Mouse (Mus musculus) right cerebral cortex, postnatal 36 days (tissue): ENCODE measurements around the gene Loxl3.
A peak's percentile ranks its signal among the peaks of the same experiment; 100 is the strongest.

Source experiments
- DNase-seq, 2 experiments: peaks; one replicate each; pipeline ENCODE4 v3.0.0; 2022; ENCODE audit warnings: low spot score in 2 of 2, mixed read lengths in 1 of 2

The Loxl3 gene

DNA sequence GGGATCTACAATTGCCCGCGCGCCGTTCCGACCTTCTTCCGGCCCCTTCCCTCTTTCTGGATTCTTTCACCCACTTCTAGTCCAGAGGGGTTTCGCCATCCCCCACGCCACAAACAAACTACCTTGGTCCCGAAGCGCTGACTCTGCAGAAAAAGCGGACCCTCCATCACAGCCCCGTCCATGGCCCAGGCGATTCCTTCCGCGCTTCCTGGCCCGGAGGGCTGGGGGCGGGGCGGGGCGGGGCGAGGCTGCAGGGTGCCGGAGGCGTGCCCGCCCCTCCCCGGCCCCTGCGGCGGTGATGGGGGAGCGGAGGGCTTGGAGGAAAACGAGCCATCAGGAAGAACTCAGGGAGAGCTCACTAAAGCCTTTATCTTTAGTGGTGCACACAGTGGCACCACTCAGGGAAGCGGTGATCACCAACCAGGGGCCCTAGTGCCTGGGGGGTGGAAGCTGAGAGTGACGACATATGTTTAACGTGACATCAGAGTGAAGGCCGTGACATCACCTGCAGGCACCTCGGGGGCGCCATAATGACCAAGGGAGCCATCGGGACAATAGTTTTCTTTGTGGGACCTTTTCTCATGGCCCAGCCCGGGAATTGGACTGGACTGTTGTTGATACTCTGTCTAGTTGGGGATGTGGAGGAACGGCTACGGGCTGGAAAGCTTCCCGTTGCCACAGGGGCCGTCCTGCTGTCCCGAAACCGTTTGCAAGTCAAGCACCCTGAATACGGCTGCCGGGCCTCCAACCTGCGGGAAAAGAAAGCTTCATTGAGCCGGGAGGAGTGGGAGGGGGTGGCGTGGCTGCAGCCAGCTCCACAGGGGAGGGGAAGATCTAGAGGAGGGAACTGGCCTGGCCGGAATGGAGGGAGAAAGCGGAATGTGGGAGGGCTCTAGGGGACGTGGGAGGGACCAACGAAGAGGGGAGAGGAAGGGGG is at the start of gene Loxl3, which contains the start of gene Dok1:
TSS of gene Loxl3 (plus strand) at position 925 of the 937 bp plus-strand sequence.
TSS of gene Dok1 (minus strand) at position 223 of the 937 bp plus-strand sequence.
- DNase-seq: no peak

DNA sequence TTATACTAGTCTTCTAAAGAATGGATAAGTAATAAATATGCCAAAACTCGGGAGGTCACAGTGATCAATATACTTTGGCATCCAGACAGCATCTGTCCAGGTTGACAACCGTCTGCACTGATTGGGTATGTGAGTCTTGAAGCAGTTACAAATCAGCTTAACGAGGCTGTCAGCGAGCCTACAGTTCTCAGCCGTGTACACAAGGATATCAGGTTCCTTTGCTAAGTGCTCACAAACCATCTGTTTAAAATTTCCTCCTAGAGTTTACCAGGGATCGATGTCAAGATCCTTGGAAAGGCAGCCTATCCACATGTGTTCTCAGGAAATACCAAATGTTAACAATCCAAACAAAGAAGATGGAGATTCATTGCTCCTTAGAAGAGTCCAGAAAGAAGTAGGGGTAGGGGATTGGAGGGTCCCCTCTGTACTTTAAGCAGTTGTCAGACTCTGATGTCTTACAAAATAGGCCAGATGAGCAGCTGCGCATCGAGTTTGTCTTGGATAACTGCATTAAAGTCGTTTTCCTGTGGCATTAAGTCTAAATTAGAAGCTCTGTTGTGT is 46.5 kb upstream of the Loxl3 start:
- no peak for DNase-seq

DNA sequence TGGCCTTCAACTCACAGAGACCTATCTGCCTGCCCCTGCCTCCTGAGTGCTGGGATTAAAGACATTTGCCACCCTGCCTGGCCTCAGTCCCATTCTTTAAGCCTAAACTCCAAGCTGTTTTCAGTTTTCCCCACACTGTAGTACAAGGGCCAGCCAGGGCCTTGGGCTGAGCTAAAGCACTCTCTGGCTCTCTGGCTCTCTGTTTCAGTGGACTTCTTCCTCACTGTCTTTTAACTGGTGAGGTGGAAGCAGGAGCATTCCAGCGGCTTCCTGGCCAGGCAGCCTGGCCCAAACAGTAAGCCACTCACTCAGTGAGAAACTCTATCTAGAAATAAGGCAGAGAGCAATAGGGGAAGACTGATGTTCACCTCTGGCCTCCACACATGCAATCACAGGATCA is 40.3 kb upstream of the Loxl3 start:
- no peak for DNase-seq

DNA sequence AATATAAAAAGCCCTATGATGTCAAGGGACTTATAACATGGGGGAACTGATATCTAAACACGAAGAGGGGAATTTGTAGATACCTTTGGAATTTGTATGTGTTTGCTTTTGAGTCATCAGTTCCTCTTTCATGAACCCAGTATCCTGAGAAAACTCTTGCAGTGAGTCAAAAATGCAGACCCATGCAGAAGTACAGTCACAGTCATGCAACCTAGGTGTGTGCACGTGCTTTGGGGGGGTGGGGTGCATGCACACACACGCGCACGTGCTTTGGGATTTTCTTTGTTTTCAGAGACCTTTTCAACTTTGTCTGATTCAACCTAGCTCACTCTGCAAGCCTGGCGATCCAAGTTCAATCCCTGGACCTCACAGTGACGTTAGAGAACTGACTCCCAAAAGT is 39.6 kb upstream of the Loxl3 start:
- DNase-seq: no peak

DNA sequence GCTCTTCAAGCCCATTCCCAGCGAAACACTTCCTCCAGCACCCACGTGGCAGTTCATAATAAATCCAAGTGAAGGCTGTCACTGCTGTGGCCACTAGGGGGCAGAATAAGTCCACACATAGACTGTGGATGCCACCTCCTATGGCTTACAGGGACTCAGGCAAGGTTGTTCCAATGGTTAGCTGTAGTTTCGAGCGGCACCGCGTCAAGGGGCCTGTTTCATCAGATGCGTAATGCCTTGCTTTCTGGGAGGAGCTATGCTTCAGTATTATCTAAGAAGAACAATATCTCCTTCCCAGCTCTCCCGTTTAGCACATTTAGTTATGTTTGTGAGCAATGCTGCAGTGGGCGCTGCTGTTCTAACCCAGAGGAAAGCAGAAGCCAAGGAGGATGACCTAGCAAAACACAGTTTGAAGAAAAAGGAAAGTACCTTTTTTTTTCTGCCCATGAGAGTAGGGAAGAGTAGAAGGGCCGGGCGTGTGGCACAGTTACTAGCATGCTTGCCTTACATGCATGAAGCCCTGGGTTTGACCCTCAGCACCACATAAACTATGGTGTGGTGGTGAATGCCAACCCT is 37.1 kb upstream of the Loxl3 start:
- peak; percentile 89 to 94 for DNase-seq

DNA sequence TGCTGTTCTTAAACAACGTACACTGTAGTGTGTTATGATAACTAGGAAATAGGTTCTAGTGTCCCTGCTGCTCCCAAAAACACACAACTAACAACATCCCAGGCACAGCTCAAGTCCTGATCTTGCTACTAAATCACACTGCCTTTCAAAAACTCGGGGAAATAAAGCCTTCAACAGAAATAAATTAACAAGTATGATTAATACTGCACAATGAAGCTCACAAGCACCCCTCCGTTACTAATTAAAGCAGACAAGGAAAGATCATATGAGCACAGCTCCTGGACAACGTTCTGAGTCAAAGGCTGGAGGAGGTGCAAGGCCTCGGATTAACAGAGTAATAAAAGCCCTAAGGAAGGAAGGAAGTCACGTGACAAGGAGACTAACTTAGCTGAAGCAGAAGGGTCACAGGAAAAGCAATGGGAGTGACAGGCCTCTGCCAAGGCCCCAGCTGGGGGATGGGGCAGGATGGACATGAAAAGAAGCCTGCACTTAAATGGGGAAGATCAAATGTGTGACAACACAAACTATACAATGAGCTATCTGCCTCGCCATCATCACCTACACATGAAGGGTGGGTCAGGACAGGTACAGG is 36.4 kb upstream of the Loxl3 start:
- peak in 1 of 2 experiments; percentile 16 for DNase-seq

DNA sequence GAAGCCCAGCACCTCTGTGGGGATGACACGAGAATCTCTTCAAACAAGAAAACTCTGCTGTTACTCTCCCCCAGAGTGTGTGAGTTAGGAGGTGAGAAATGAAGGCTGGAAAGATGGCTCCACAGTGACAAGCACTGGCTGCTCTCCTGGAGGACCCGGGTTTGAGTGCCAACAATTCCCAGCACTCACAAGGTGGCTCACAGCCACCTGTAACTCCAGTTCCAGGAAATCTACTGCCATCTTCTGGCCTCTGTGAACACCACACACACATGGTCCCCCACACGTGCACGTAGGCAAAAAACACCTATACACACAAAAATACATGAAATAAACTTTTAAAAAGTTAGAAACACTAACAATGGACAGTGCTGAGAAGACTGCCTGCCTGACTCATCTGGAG is 35.6 kb upstream of the Loxl3 start:
- no peak for DNase-seq

DNA sequence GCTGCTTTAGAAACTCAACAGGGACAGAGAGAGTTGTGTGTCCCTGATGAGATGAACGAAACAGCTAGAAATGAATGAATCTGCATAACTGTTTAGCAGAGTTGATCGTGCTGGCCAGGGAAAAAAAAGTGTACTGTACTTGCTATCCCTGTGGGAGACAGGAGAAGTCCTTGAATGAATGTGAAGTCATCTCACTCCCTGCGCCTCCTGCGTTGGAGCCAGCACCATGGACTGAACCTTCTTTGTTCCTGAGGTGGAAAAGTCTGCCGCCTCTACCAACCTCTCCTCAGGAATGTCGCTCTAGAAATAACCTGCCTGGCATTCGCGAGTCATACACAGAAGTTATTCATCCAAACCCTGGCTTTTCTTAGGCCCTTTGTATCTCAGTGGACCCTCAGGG is 34.0 kb upstream of the Loxl3 start:
- DNase-seq: no peak

DNA sequence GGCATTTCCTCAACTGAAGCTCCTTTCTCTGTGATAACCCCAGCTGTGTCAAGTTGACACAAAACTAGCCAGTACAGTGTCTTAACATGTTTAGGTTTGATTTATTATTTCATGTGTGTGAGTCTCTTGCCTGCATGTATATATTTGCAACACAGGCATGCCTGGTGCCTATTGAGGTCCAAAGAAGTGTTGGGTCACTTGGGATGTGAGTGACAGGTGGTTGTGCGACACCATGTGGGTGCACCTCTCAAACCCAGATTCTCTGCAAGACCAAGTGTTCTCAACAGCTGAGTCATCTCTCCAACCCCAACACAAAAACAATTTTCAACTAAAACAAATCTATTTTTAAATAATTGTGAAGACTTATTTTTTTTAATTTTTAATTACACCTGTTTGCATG is 30.9 kb upstream of the Loxl3 start:
- DNase-seq: no peak

DNA sequence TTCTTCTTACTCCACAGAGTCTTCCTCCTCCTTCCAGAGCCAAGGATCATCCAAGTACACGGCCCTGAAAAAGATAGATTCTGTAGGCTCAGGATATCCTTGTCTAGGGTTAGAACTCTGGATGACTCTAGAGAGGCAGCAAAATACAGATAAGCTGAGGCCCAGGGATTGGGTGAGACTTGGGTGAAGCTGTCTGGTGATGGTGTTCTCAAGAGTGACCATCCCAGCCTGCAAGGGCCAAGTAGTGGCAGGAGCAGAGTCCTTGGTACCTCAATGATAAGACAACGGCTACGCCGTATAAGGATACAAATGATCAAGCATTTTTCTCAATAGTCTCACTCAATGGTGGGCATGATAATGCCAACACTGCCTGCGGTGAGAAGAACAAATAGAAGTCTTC is 30.1 kb upstream of the Loxl3 start:
- no peak for DNase-seq

DNA sequence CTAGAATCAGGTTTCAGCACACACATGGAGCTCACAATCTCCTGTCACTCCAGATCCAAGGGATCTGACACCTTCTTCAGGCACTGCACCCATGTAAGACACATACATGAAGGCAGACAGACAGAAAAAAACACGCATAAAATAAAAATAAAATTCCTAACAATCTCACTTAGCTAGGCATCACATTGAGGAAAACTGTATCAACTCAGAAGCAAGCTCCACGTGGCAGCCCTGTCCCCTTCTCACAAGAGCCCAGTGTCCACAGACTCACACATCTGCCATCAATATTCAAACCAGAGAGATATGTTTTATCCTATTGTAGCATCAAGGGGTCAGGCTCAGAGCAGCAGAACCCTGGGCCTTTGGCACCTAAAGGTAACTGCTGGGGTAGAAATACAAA is 29.7 kb upstream of the Loxl3 start:
- no peak for DNase-seq

DNA sequence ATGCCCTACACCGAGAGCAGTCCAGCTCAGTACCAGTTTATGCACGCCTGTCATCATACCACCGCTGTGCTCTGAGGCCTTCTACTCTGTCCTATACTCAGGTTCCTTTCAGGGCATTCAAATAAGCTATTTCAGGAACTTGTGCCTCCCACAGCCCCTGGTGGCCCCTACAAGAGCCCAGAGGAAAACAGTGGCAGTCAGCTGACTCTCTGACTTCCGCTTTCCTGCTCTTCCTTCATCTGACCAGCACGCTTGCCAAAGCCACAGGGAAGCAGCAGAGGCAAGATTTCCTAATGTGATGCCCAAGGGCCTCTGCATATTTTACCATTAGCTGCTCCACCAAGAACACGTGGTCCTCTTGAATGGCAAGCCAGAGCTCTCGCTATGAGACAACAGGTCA is 29.1 kb upstream of the Loxl3 start:
- no peak for DNase-seq

DNA sequence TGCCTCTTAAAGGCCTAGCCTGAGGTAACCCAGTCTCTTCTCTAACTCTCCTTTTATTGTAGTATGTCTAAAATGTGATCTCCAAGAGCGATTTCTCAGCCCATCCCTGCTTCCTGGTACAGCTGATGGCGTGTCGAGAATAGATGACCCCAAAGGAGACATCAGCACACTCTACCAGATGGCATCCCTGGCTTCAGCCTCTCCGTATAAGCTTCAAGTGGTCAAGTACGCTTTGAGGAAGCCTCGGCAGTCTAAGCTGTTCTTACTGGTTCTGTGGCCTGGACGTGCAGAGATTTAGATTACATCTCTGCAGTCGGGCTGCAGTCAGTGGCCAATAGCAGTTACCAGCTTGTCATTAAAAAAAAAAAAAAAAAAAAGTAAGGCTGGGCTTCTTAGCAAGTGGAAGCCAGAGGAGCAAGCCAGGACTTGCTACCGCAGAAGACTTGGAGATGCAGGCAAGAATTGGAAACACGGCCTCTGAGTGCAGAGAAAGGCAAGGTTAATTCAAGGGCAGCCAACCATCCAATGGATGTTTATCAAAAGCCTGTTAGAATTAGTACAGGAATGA is 28.4 kb upstream of the Loxl3 start:
- no peak for DNase-seq

DNA sequence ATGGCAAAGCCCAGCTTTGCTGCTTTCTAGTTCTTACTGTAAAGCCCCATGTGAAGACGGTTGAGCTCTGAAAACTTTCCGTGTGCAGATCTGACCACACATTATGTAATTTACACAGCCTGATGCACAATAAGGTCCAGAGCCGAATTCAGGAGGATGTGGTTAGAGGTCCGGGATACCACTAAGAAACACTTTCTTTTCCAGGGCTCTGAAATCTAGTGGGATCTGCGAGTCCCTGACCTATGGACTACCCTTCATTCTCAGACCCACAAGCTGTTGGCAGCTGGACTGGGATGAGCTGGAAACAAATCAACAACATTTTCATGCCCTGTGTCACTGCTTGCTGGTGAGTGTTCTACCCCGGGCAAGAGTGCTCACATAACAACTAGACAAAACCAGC is 27.9 kb upstream of the Loxl3 start:
- DNase-seq: no peak

DNA sequence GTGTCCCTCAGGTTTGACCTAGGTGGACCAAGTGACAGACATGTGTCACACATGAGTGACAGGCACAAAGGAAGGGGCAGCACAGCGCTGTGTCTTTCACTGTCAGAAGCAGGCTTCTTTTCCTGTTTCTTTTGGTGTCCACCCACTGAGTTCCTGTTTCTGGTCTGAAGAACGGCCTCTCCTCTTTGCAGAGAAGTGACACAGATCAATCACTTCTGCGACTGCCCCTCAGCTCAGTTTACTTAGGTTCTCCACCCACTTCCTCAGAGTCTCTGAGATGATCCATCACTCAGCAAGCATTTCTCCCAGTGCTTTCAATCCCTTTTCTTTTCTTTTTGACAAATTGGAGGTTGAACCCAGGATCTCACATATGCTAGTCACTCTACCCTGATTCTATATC is 25.3 kb upstream of the Loxl3 start:
- no peak for DNase-seq

DNA sequence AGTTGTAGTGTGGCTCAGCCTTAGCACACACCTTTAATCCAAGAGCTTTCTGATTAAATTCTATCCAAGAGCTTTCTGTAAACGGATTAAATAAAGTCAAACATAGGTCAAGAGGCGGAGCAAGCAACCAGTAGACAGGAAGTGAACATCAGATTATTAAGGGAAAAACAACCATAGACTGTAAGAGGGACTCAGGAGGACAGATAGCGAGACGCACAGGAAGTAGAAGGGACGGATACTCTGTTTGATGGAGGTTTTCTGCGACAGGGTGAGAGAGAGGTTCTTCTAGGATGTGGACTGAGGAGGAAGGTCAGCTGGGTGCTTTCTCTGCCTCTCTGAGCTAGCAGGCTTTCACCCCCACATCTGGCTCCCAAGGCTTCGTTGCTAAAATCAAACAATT is 24.0 kb upstream of the Loxl3 start:
- DNase-seq: no peak

DNA sequence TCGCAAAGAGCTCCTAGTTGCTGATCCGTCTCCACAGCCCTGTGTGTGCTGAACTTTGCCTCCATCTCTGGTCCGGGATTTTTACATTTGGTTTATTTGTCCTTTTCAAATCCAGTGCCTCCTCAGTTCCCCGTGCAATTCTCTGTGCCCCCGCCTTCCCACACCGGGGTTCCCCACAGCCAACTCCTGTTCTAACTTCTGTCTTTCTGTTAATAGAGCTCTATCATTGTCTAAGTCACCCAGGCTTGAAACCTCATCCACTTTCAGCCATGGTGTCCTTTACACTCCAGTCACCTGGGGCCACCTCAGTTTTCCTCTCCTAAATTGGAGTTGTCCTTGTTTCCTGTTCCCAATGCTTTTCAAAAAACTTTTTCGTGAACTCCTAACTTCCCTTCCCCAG is 22.7 kb upstream of the Loxl3 start:
- no peak for DNase-seq

DNA sequence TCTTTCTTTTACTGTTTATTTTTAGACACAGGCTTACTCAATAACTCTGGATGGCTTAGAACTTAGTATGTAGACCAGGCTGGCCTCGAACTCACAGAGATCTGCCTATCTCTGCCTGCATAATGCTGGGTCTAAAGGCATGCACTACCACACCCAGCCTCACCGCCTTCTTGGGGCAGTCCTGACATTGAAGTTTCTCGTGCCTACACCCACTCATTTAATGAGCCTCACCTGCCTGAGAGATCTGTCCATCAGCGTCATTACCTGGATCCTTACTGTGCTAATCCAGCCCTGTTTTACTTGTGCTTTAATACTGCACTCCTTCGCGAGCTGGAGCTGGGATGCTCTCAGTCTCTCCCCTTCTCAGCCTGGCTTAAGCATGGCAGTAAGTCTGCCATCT is 22.2 kb upstream of the Loxl3 start:
- no peak for DNase-seq

DNA sequence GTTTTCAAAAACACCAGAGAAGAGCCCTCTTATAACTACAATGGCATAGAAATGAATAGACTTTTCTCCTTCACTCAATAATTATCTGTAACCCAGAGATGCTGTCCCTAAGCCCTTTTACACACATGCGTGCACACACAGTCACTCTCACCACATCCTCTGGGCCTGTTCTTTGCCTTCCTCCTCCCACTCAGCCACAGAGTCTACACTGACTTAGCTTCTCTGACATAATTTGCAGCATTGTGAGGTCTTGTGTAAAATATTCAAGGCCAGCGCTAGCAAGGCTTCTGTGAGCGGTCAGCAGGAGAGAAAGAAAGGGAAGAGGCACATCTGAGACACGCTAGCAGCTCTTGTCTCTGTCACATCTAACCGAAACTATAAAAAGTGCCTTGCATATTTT is 20.5 kb upstream of the Loxl3 start:
- no peak for DNase-seq

DNA sequence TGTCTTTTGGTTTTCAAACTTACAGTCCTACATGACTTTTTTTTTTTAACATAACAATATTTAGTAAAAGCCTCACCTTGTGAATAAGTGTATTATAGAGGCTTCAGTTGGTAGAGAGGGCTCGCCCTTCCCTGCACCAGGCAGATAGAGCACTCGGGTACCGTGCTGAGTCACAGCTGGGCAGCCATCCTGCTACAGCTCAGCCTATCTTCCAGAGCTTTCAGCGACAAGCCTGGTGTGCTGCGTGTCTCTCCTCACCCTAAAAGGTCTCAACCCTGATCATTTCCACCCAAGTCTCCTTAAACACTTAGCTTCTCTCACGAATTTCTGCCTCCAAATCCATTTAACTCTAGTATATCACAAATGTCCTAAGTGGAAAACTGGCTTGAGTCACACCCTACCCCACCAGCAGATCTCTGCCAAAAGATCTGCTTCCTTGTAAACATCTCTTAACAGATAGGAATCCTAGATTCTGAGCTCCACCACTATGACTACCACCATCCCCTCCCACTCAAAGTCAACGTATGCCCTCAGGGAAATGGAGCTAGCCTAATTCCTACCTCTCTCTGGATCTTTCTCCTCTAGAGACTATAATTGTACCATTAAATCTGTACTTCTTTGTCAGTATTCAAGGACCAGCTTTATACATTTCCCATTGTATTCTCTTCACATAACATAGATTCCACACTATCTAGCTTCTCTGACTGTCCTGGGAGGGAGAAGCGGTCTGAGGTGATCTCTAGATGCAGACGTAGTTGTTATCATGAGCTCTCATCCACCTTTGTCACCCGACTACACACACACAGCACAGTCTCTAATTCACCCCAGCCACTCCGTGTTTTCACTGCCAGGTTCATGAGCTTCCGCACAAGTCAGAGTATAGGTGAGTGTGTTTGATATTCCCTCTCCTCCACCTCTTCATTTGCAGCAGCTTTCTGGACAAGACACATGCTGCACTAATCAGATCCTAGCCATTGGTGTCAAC is 19.2 kb upstream of the Loxl3 start:
- no peak for DNase-seq

DNA sequence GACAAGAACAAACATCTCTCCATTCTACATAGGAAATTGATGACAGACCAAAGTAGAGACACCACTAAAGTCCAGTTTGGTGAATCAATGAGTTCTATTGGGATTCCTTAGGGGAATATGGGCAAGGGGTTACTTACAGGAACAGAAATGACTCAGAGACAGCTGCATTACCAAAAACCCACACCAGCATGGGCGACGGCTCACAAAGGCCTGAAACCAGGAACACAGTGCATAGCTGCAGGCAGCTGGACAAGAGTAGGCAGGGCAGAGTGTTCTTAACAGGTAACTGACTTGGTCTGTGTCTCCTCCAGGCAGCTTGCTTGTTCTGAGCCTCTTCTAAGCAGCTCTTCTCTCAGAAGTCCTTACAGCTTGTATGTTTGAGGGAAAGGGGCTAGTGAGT is 18.2 kb upstream of the Loxl3 start:
- DNase-seq: no peak
